Mouse (Mus musculus) kidney, adult 2 months (tissue): Measurements from ENCODE around the gene Mov10l1. TPM values are rescaled to one million over a fixed set of nuclear protein-coding genes. Genes with fewer than 3 reads are reported as not detected.

Experiments
- DNase-seq: peaks from one replicate; pipeline ENCODE4 v3.0.0; 2021
- H3K27ac ChIP-seq: fragments of 200-500 bp; 2 replicates; pipeline ENCODE4 v1.5.1; 2012; ENCODE audit warnings: low read depth, low read length, control low read depth, inconsistent platforms; ENCODE audit not compliant: insufficient read depth
- H3K27me3 ChIP-seq: fragments of 200-500 bp; replicated peaks from 2 replicates; pipeline ENCODE4 v1.6.1; 2012; ENCODE audit warnings: mild to moderate bottlenecking, moderate library complexity, low read length, inconsistent platforms; ENCODE audit not compliant: control insufficient read depth, insufficient read depth
- H3K36me3 ChIP-seq: fragments of 200-500 bp; 2 replicates; pipeline ENCODE4 v1.6.1; 2012; ENCODE audit warnings: mild to moderate bottlenecking, moderate library complexity, low read length, inconsistent platforms; ENCODE audit not compliant: control insufficient read depth, insufficient read depth
- H3K4me1 ChIP-seq: fragments of 200-500 bp; 2 replicates; pipeline ENCODE4 v1.6.1; 2011; ENCODE audit warnings: low read length; ENCODE audit not compliant: control insufficient read depth, insufficient read depth
- H3K4me3 ChIP-seq: fragments of 200-500 bp; 2 replicates; pipeline ENCODE4 v1.5.1; 2011; ENCODE audit warnings: mild to moderate bottlenecking, low read depth, low read length, control low read depth; ENCODE audit not compliant: insufficient read depth
- CTCF ChIP-seq: fragments of 200-500 bp; conservative IDR thresholded peaks from 2 replicates; pipeline ENCODE4 v1.5.1; 2011; ENCODE audit warnings: low read depth, mild to moderate bottlenecking, control low read depth, low read length, moderate library complexity, mixed read lengths; ENCODE audit not compliant: insufficient read depth, insufficient read length
- POLR2A ChIP-seq: fragments of 200-500 bp; IDR thresholded peaks from one replicate; pipeline ENCODE4 v1.6.1; 2011; ENCODE audit warnings: low read depth, low read length, control low read depth
- WGBS: fragments of 180-500 bp; shearing (Covaris S2); methylation state at CpG from one replicate; pipeline ENCODE4 v1.1.7; 2018; 5-methylcytosine and 5-hydroxymethylcytosine counted together
- polyA plus RNA-seq: library from polyadenylated mRNA; depleted of rRNA; stranded (reverse); fragments of >200 nt; gene quantifications from 2 replicates; pipeline ENCODE4 v1.2.3, GENCODE M21; 2012

The Mov10l1 gene
- polyA plus RNA-seq, 1 experiment: 0.06 TPM

GRCm38 (mm10) chr15:89074613-89075477 lies 92.1 kb downstream of the Mov10l1 start, which contains the start of gene Trabd:
TSS of gene Trabd (plus strand) at chr15:89075124.
- Histone ChIP-seq H3K36me3 (no peaks in the 10 kb centered on the region), H3K4me3 (peak within 1 kb of the TSS; percentile 97)
- WGBS: 21% methylated on average over 11 of the region's 11 CpGs

GRCm38 (mm10) chr15:89075478-89076147 lies 92.9 kb downstream of the Mov10l1 start:
- WGBS: under 1% methylated on average over 52 of the region's 59 CpGs
- H3K27me3 ChIP-seq: no peaks in the 10 kb centered on the region
- H3K4me3 ChIP-seq: peak overlapping the region; percentile 97
- DNase-seq: peak; percentile 94
- TF ChIP-seq CTCF (0 out of 2 replicates have a peak, but pooled peaks have one; percentile 1), POLR2A (peak; percentile 28)
- H3K27ac ChIP-seq: peak overlapping the region; percentile 99
- H3K4me1 ChIP-seq: peaks cover 13% of the 10 kb centered on the region
- no peaks in the 10 kb centered on the region for H3K36me3 ChIP-seq

More at GRCm38 (mm10) chr15:89074613-89075477, 92.1 kb downstream of the Mov10l1 start, which contains the start of gene Trabd:
- Histone ChIP-seq H3K27me3 (no peaks in the 10 kb centered on the region), H3K27ac (peak within 1 kb of the TSS; percentile 99), H3K4me1 (peaks cover 13% of the 10 kb centered on the region)
- TF ChIP-seq POLR2A (no peak), CTCF (no peak)
- no peak for DNase-seq

DNA sequence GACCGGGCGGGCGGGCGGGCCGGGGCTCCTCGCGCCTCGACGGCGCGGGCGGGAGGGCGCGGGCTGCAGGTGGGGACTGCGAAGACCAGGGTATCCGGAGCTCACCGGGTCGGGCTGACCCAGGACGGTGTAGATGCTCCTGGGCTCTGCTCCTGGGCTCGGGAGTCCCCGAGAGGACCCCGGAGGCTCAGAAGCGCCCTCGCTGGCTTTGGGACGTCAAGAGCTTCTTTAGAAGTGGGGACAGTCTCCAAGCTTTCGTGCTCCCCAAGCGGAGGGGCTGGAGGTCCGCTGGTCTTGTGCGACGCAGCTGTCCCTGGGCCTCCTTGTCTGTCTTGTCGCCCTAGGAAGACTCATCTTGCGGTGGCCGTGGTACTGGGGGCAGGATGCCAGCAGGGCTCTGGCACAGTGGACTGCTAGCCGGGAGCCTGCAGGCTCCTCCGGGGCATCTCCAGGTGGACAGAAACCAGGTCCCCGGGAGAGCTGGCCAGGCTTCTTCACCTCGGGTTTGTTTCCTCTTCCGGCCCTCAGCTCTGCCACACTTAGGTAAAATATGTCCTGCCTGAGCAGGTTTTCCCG lies 93.5 kb downstream of the Mov10l1 start:
- peak; percentile 63 for DNase-seq
- Histone ChIP-seq H3K27me3 (no peaks in the 10 kb centered on the region), H3K4me1 (peaks cover 13% of the 10 kb centered on the region), H3K36me3 (no peaks in the 10 kb centered on the region), H3K27ac (peak overlapping the region; percentile 89), H3K4me3 (peak overlapping the region; percentile 97)
- TF ChIP-seq CTCF: no peak
- under 1% methylated on average over 39 of the region's 39 CpGs for WGBS

GRCm38 (mm10) chr15:89078208-89078836 lies 95.6 kb downstream of the Mov10l1 start:
- DNase-seq: peak; percentile 90
- WGBS: 11% methylated on average over 9 of the region's 9 CpGs
- H3K4me3 ChIP-seq: peak overlapping the region; percentile 26; the same call in 1 of the 2 replicates
- no peaks in the 10 kb centered on the region for H3K36me3 ChIP-seq
- TF ChIP-seq CTCF (no peak), POLR2A (no peak)
- H3K27ac ChIP-seq: peak overlapping the region; percentile 80
- H3K4me1 ChIP-seq: peaks cover 13% of the 10 kb centered on the region
- no peaks in the 10 kb centered on the region for H3K27me3 ChIP-seq

DNA sequence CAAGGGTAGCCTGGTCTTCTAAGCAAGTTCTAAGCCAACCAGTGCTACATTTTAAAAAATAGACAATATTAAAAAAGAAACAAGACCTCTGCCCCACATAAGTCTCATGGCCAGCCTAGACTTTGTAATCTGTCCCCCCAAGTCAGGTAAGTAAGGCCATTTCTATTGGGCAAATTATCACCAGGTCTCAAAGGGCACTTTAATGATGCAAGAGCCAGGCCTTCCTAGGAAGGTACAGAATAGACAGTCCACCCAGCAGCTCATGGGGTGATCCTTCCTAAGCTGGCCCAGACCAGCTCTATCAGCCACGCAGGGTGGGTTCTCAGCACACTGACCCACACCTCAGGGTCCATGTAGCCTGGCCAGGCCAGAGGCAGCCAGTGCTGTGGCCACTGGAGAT lies 101.2 kb downstream of the Mov10l1 start:
- Histone ChIP-seq H3K27ac (no peak overlapping the region), H3K4me3 (no peak overlapping the region), H3K36me3 (no peaks in the 10 kb centered on the region; the same call in 1 of the 2 replicates), H3K27me3 (no peaks in the 10 kb centered on the region), H3K4me1 (no peaks in the 10 kb centered on the region)
- TF ChIP-seq CTCF: no peak
- TF ChIP-seq POLR2A: no peak
- DNase-seq: no peak
- 90% methylated on average over 1 of the region's 1 CpGs for WGBS

GRCm38 (mm10) chr15:89084826-89085225 lies 102.1 kb downstream of the Mov10l1 start:
- WGBS: 71% methylated on average over 2 of the region's 2 CpGs
- H3K36me3 ChIP-seq: no peaks in the 10 kb centered on the region; the same call in 1 of the 2 replicates
- H3K27me3 ChIP-seq: no peaks in the 10 kb centered on the region
- H3K4me1 ChIP-seq: peaks cover 1% of the 10 kb centered on the region; the same call in 1 of the 2 replicates
- H3K27ac ChIP-seq: no peak overlapping the region
- no peak for DNase-seq
- no peak overlapping the region for H3K4me3 ChIP-seq
- no peak for TF ChIP-seq CTCF
- TF ChIP-seq POLR2A: no peak
